Mouse (Mus musculus): ENCODE measurements around the gene Fut1.

Gene Fut1

DNA sequence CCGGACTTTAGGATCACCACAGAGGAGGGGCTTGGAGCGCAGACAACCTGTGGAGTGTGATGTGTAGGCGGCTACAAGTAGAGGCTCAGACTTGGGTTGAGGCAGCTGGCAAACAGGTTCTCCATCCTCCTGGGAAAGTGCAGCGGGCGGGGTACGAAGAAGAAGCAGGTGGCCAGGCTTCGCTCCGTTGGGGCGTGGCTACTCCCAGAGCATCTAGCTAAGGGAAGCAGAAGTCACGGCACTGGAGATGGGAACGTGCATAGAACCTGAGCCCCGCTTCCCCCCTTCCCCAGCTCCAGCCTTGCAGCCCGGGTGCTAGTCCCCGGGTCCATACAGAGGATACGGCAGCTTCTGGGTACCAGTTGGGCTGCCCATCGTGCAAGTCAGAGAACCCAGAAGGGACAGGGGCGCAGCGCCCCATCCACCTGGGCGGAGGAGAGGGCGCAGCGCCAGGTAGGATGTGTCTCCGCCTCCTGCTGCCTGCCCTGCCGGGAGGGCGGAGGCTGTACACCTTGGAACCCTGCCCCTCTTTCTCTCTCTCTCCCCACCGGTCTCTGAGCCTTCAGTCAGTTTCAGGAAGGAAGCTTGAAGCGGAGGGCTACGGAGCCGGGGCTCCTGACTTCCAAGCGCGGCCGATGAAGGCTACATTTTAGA is at the start of gene Fut1:
Gene Fut1, plus strand, starts transcription at position 248 of the 654 bp plus-strand sequence.
- DNase-seq = no peak

- DNase-seq = peak; percentile 98
Observed at GRCm38 (mm10) chr7:45567780-45568516, 49.1 kb upstream of the Fut1 start.

- DNase-seq = no peak
Observed at GRCm38 (mm10) chr7:45568601-45569473, 48.3 kb upstream of the Fut1 start.

DNA sequence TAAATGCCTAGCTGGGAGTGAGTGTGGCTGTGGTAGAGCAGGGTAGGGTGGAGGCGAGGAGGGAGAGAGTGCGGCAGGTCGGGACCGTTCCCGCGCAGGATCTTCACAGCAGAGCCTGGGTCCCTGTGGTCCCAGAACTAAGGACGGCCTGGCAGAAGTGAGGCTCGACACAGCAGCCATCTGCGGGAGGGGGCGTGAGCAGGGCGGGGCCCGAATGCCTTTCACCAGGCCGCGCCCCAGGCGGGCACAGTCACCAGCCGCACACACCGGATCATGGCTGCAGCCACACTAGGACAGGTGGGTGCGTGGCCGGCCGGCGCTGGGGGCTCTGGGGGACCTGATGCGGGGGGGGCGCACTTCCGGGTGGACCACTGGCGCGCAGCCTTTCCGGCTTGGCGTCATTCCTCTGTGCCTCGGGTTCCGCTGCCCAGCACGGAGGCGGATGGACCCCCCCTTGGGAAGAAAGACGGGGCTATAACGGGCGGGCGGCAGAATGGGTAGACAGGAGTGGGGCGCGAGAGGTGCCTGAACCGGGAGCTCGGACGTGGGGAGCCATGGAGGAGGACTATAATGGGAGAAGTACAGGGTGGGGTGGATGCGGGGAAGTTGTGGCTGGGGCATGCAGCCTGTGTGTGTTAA is 46.9 kb upstream of the Fut1 start, which contains the start of gene Bcat2:
Gene Bcat2, plus strand, starts transcription at position 51 of the 639 bp plus-strand sequence.
- peak; percentile 69 for DNase-seq

- DNase-seq = no peak
Observed at GRCm38 (mm10) chr7:45571966-45572365, 45.1 kb upstream of the Fut1 start.

- peak; percentile 61 for DNase-seq
Observed at GRCm38 (mm10) chr7:45573954-45574353, 43.1 kb upstream of the Fut1 start.

DNA sequence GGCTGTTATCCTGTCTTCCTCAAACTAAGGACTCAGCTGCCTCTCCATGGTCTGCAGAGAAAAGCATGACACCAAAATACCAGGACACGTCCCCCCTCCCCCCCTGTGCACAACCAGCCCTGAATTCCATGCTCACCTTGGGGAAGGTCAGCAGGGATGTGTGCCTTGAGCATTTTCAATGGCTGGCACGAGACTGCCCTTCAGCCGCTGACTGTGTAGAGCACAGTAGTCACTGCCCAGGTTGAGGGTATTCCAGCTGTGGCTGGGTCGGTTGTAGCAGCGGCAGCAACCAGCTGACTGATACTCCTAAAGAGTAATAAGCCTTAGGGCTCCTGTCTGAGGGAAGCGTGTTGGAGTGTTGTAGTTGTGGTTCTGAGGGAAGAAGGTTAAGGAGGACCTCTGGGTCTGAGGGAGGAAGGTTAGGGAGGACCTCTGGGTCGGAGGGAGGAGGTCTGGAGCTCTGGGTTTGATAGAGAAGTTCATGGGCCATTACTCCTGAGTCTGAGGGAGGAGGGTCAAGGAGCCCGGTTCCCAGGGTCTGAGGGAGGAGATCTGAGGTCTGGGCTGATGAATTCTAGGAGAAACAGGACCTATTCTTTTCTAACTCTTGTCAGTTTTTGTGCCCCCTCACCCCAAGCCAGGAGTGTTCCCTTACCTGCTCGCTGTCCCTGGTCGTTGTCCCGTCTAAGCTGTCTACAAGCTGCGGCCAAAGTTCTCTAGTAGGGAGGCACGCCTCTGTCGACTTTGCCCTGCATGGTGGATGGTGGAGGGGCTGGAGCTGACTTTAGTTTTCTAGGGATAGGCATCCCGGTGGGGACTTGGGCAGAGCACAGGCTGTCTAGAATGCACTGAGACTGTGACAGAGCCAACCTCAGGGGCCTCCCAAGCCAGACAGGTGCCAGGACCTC is 42.4 kb upstream of the Fut1 start:
- peak; percentile 88 for DNase-seq

DNA sequence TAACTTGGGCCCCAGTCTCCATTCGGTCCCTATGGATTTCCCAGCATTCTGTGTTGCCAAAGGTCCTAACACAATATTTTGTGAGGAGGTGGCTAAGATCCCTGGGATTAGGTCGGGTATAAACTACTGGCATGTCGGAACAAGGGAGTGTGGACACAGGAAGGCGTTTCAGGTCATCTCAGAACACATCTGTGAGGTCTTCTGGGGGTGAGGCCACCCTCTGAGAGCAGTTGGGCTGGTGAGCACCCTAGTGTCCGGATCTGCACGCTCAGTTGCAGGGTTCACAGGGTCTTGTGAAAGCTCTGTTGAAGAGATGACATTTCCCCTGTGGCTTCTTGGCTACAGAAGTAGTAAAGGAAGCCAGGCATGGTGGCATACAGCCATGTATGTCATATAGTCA is 31.2 kb upstream of the Fut1 start:
- no peak for DNase-seq

DNA sequence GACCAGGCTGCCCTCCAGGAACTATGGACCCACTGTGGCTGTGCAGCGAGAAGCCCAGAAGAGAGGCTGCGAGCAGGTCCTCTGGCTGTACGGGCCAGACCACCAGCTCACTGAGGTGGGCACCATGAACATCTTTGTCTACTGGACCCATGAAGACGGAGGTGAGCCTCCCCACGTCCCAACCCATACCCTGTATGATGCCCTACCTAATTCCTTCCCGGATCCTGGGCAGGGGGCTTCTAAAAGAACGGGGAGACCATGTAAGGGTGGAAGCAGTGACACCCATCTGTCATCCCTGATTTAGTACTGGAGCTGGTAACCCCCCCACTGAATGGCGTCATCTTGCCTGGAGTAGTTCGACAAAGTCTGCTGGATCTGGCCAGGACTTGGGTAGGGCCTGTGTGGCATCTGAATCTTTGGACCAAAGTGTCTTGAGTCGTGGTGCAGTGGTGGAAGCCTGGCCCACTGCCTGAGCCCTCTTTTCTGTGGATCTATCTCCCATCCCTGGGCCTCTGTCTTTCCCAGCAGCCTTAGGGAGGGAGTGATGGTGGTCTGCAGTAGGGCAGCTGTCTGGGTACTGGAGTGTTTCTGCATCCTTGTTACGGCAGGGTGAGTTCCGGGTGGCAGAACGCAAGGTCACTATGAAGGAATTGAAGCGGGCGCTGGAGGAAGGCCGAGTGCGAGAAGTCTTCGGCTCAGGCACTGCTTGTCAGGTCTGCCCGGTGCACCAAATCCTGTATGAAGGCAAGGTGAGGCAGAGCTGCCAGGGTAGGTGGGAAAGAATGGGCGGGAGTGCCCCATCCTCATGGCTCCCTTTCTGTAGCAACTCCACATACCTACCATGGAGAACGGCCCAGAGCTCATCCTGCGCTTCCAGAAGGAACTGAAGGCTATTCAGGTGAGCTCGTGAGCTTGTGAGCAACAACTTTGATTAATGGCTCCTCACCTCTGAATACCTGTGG is 29.2 kb upstream of the Fut1 start:
- no peak for DNase-seq

GRCm38 (mm10) chr7:45589173-45589572 is 27.9 kb upstream of the Fut1 start:
- peak; percentile 98 for DNase-seq

GRCm38 (mm10) chr7:45589898-45590297 is 27.2 kb upstream of the Fut1 start:
- no peak for DNase-seq

- peak; percentile 38 for DNase-seq
Observed at GRCm38 (mm10) chr7:45590874-45591273, 26.2 kb upstream of the Fut1 start.

DNA sequence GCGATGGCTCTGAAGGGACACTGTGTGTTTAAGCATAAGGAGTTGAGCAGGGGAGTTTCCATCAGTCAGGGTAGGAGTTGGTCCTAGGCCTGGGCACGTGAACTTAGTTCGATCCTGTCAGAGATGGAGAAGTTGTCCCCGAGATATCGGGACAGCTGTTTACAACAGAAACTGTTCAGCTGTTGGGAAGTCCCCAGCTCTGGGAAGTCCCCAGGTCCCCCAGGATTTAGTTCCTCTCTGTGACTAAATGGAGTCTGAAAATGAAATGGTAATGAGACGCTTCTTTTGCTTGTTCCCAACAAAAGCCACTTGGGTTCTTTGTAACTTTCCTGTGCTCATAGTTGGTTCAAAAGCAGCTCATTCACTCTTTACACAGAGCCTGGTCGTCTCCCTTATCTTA is 25.2 kb upstream of the Fut1 start:
- no peak for DNase-seq

GRCm38 (mm10) chr7:45593118-45593815 is 23.8 kb upstream of the Fut1 start:
- peak; percentile 81 for DNase-seq

- no peak for DNase-seq
Observed at GRCm38 (mm10) chr7:45595176-45595575, 21.9 kb upstream of the Fut1 start.

DNA sequence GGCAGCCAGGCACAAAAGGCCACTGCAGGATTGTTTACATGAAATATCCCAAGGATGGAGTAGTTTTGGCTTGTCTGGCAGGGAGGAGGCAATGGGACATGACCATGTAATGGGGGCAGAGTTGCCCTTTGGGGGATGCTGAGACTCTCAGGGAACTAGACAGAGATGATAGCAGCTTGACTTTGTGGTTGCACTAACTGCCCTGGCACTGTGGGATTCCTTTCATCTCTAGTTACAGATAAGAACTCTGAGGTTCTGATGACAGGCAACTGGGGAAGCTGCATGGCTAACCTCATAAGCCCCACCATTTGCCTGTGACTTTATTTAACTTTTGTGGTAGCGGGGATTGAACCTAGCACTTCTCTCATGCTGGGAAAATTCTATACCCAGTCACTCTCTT is 21.0 kb upstream of the Fut1 start:
- DNase-seq = no peak

- DNase-seq = no peak
Observed at GRCm38 (mm10) chr7:45597013-45597412, 20.1 kb upstream of the Fut1 start.

DNA sequence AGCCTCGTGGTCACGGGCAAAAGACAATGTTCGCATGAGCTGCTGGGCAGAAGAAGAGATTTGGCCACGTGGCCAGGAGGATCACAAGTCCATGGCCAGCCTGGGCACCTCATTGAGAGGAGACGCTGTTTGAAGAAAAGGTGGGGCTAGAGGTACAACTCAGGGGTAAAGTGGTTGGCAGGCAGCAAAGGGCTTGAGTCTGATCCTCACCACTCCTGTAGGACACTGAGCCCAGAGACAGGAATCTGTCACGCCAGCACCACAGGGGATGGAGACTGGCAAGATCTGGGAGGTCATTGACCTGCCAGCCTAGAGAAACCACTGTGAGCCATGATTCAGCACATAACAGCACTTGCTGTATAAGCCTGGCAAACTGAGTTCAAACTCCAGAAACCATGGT is 19.6 kb upstream of the Fut1 start:
- peak; percentile 85 for DNase-seq

DNA sequence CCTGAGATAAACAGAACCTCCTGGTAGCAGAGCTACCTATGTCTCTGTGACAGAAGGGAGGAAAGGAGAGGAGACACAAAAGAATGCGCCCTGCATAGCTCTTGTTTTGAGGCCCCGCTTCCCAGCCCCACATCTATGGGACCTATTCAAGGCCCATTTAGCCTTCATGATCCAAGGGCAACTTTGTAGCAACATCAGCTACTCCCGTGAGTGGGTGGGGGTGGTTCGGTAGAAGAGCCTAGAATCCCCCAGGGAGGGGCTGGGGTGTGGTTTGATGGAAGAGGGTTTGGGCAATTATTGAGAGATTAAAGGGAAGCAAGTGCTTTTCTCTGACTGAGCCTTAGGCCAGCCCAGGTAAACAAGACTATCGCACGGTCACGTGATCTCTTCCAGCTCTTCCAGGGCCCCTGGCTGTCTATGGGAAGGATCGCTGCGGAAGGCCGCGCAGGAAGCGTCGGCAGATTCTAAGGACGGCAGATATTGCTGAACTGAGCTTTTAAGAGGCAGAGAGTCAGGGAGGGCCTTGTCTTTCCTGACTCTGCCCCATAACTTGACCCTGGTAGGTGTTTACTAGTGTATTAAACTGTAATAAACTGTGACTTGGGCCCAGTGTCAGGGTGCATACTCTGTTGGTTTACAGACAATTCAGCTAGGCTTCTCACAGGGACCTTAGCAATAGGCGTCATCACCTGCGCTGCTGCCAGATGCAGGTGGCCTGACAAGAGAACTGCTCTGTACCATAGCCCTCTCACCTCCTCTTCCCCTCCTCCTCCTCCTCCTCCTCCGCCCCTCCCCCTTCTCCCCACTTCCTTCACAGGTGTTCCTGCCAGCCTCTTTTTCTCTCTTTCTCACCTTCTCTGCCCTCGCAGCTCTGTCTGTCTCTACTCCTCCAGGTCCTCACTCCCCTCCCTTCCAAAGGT is 17.9 kb upstream of the Fut1 start:
- DNase-seq = no peak

All from kidney, adult 9 months (tissue).